19 mouse cellular contexts compared by ENCODE assay signal in genomic region chr3:22180076-22180475, GRCm38 (mm10).
"Had no signal": no experiment of that assay in that cellular context is flagged by ENCODE, and none has a peak within 500 bp of the region (broad histone marks: within the 10 kb centered on the region; RNA-seq: fewer than 3 reads in every experiment).

No protein-coding gene starts in this region.

- H3K36me3 ChIP-seq: liver, embryonic 13.5 days; lung, embryonic 15.5 days; neural tube, embryonic 12.5 days; neural tube, embryonic 15.5 days; stomach, embryonic 15.5 days had no signal

- H3K27ac ChIP-seq: kidney, postnatal 0 days; layer of hippocampus, adult 2 months; liver, embryonic 13.5 days; lung, embryonic 15.5 days; macrophage; neural tube, embryonic 12.5 days; neural tube, embryonic 15.5 days; stomach, embryonic 15.5 days had no signal

- H3K27me3 ChIP-seq: liver, embryonic 13.5 days; lung, embryonic 15.5 days; neural tube, embryonic 12.5 days; neural tube, embryonic 15.5 days; stomach, embryonic 15.5 days had no signal

- H3K4me3 ChIP-seq: layer of hippocampus, adult 2 months; liver, embryonic 13.5 days; lung, embryonic 15.5 days; neural tube, embryonic 12.5 days; neural tube, embryonic 15.5 days; stomach, embryonic 15.5 days had no signal

- H3K9me3 ChIP-seq: liver, embryonic 13.5 days; lung, embryonic 15.5 days; neural tube, embryonic 12.5 days; neural tube, embryonic 15.5 days; stomach, embryonic 15.5 days had no signal

- DNase-seq: kidney, adult 2 months; kidney, postnatal 25 days; layer of hippocampus, adult 9-11 months; liver, embryonic 13.5 days; midbrain, embryonic 14.5 days; right cerebral cortex, adult 18-20 months; right cerebral cortex, postnatal 25 days; spleen, adult 18-20 months; thymus, postnatal 25 days had no signal

- ATAC-seq: inflammation-experienced regulatory T-cells, adult 6 months; intestine, embryonic 16.5 days had no signal

- H3K4me2 ChIP-seq: liver, embryonic 13.5 days; lung, embryonic 15.5 days; midbrain, embryonic 11.5 days; neural tube, embryonic 12.5 days; neural tube, embryonic 15.5 days; stomach, embryonic 15.5 days had no signal

- H3K4me1 ChIP-seq: lung, embryonic 15.5 days; neural tube, embryonic 12.5 days; neural tube, embryonic 15.5 days; stomach, embryonic 15.5 days had no signal

- H3K9ac ChIP-seq: liver, embryonic 13.5 days; lung, embryonic 15.5 days; neural tube, embryonic 12.5 days; neural tube, embryonic 15.5 days; stomach, embryonic 15.5 days had no signal
